Mouse (Mus musculus) lung, adult 2 months (tissue): Measurements from ENCODE around the gene Creb1. TPM values are rescaled to one million over a fixed set of nuclear protein-coding genes. Genes with fewer than 3 reads are reported as not detected.

Experiments
- DNase-seq: peaks from one replicate; pipeline ENCODE4 v3.0.0; 2022
- H3K4me1 ChIP-seq: fragments of 200-500 bp; 2 replicates; pipeline ENCODE4 v1.6.1; 2011; ENCODE audit warnings: low read length; ENCODE audit not compliant: control insufficient read depth, insufficient read depth
- H3K4me3 ChIP-seq: fragments of 200-500 bp; replicated peaks from 2 replicates; pipeline ENCODE3; 2011; ENCODE audit warnings: low read depth, mild to moderate bottlenecking, control low read depth, low read length; ENCODE audit errors: extremely low read depth
- CTCF ChIP-seq: fragments of 200-500 bp; IDR thresholded peaks from 2 replicates; pipeline ENCODE4 v1.5.1; 2011; ENCODE audit warnings: mild to moderate bottlenecking, low read length, control low read depth; ENCODE audit not compliant: insufficient read depth
- POLR2A ChIP-seq: fragments of 200-500 bp; IDR thresholded peaks from 2 replicates; pipeline ENCODE4 v1.6.1; 2011; ENCODE audit warnings: low read depth, mild to moderate bottlenecking, control low read depth, low read length, borderline replicate concordance; ENCODE audit errors: extremely low read depth
- WGBS: fragments of 180-500 bp; shearing (Covaris S2); methylation state at CpG from one replicate; pipeline ENCODE4 v1.1.7; 2018; 5-methylcytosine and 5-hydroxymethylcytosine counted together
- polyA plus RNA-seq: library from polyadenylated mRNA; depleted of rRNA; stranded (reverse); fragments of >200 nt; gene quantifications from 2 replicates; pipeline ENCODE4 v1.2.3, GENCODE M21; 2012; rRNA removed

The Creb1 gene
- polyA plus RNA-seq: 18.4 and 19.7 TPM in 2 replicates

GRCm38 (mm10) chr1:64532589-64533470 is at the start of gene Creb1:
Gene Creb1 (plus strand): TSS chr1:64532645.
- Histone ChIP-seq H3K4me1 (peaks cover 12% of the 10 kb centered on the region), H3K4me3 (peak within 1 kb of the TSS; percentile 83)
- 9% methylated on average over 106 of the region's 119 CpGs for WGBS
- peak; percentile 75 for TF ChIP-seq POLR2A
- TF ChIP-seq CTCF: no peak
- DNase-seq: peak; percentile 98

GRCm38 (mm10) chr1:64488521-64489029 is 43.9 kb upstream of the Creb1 start:
- no peak for TF ChIP-seq CTCF
- TF ChIP-seq POLR2A: no peak
- H3K4me3 ChIP-seq: no peak overlapping the region
- H3K4me1 ChIP-seq: no peaks in the 10 kb centered on the region; the same call in 1 of the 2 replicates
- DNase-seq: no peak
- 54% methylated on average over 4 of the region's 4 CpGs for WGBS

GRCm38 (mm10) chr1:64496803-64497202 is 35.6 kb upstream of the Creb1 start:
- TF ChIP-seq POLR2A: no peak
- TF ChIP-seq CTCF: no peak
- Histone ChIP-seq H3K4me1 (no peaks in the 10 kb centered on the region), H3K4me3 (no peak overlapping the region)
- DNase-seq: no peak

DNA sequence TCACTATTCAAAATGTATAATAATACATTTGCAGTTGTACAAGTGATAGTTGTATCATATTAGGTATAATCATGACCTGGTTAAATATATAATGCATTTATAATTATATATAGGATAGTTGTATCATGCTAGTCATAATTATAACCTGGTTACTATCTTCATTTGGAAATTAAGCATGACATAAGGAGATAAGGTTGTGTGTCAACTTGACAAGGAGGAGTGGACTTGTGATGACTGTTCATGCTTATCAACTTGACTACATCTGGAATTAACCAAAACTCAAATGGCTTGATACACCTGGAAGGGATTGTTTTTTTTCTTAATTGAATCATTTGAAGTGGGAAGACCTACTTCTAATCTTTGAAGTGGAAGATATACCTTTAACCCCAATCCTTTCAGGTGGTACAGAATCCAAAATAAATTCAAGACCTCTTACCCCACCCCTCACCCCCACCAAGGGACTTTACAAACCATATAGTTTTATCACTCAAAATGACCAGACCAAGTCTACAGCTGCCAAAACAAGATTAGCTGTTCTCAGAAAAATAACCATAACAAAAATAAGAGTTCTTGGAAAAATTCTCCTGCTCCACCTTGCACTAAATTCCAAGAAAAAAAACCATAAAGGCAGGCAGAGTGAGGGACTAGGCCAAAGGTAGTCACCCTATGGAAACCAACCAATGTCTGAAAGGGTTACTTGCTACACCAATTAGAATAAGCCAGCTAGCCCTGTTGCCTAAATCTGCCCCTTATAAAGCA is 30.9 kb upstream of the Creb1 start:
- Histone ChIP-seq H3K4me3 (no peak overlapping the region), H3K4me1 (no peaks in the 10 kb centered on the region)
- no peak for DNase-seq
- TF ChIP-seq CTCF (no peak), POLR2A (no peak)

GRCm38 (mm10) chr1:64508479-64509096 is 23.9 kb upstream of the Creb1 start:
- H3K4me3 ChIP-seq: no peak overlapping the region
- no peak for DNase-seq
- TF ChIP-seq CTCF: no peak
- TF ChIP-seq POLR2A: no peak
- H3K4me1 ChIP-seq: no peaks in the 10 kb centered on the region
- WGBS: 74% methylated on average over 7 of the region's 7 CpGs

DNA sequence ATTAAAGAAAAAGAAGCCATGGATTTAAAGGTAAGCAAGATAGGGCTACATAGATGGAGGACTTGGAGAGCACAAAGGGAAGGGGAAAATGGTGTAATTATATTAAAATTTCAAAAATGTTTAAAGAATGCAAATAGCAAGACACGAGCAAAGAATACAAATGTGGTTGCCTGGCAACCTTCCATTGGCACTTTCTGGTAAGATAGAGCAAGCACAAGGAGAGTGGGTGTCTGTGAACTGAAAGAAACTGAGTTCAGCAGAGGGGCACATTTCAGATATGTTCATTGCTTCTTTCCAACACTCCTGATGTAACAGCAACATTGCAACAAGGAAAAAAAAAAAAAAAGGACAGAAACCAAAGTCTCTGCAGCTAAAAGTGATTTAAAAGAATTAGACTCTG is 22.8 kb upstream of the Creb1 start:
- Histone ChIP-seq H3K4me3 (no peak overlapping the region), H3K4me1 (no peaks in the 10 kb centered on the region)
- TF ChIP-seq CTCF (no peak), POLR2A (no peak)
- 24% methylated on average over 1 of the region's 1 CpGs for WGBS
- DNase-seq: no peak

- no peak for DNase-seq
- TF ChIP-seq CTCF: no peak
- no peak for TF ChIP-seq POLR2A
- H3K4me1 ChIP-seq: no peaks in the 10 kb centered on the region; the same call in none of the 2 replicates
- 90% methylated on average over 7 of the region's 7 CpGs for WGBS
- no peak overlapping the region for H3K4me3 ChIP-seq
Observed at GRCm38 (mm10) chr1:64514184-64514583, 18.3 kb upstream of the Creb1 start.

- Histone ChIP-seq H3K4me3 (no peak overlapping the region), H3K4me1 (no peaks in the 10 kb centered on the region; the same call in none of the 2 replicates)
- WGBS: 65% methylated on average over 3 of the region's 3 CpGs
- DNase-seq: no peak
- TF ChIP-seq POLR2A: no peak
- TF ChIP-seq CTCF: no peak
Observed at GRCm38 (mm10) chr1:64516593-64516992, 15.9 kb upstream of the Creb1 start.

DNA sequence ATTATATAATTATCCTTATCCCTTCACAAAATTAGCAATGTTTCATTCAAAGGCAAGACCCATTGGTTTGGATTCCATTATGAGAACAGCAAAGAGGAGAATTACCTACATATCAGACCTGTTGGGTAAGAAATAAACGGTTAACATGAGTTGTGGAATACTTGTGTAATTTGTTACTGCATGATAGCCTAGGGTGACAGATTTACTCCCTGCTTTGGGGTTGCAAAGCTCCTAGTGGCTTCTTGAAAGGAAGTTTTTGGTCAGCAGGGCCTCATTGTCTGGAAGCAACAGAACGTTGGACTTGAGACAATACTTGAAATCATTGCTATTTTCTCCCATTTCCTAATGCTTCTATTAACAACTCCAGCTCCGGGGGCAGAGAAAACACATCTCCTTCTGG is 14.0 kb upstream of the Creb1 start:
- 45% methylated on average over 3 of the region's 3 CpGs for WGBS
- no peak for DNase-seq
- Histone ChIP-seq H3K4me1 (no peaks in the 10 kb centered on the region; the same call in none of the 2 replicates), H3K4me3 (no peak overlapping the region)
- TF ChIP-seq CTCF: no peak
- TF ChIP-seq POLR2A: no peak
